Mouse (Mus musculus): ENCODE results near the gene Gdpd1. TPM values are rescaled to one million over a fixed set of nuclear protein-coding genes. Genes with fewer than 3 reads are reported as not detected.

Gdpd1 gene
- total RNA-seq, 2 experiments from 2014 or later: 41.9 to 44.7 TPM

GRCm38 (mm10) chr11:86994330-86994729 is 79.5 kb downstream of the Gdpd1 start:
- intact Hi-C loops (cut with DNase I): loop anchor here (5.0 to 10.0 kb wide), 2 partner anchors 100 to 237 kb away; partner anchors contain the start of gene Cltc
- DNase-seq (ENCODE audit: low spot score in 2 of 2): no peak

- DNase-seq (ENCODE audit: low spot score in 2 of 2): peak; percentile 97
- intact Hi-C loops (cut with DNase I): loop anchor here (5.0 to 10.0 kb wide), 2 partner anchors 99 to 236 kb away; partner anchors contain the start of gene Cltc
Observed at GRCm38 (mm10) chr11:86993041-86994037, 80.5 kb downstream of the Gdpd1 start, which contains the start of gene Ypel2. Ypel2 (minus strand) TSS chr11:86993707.

DNA sequence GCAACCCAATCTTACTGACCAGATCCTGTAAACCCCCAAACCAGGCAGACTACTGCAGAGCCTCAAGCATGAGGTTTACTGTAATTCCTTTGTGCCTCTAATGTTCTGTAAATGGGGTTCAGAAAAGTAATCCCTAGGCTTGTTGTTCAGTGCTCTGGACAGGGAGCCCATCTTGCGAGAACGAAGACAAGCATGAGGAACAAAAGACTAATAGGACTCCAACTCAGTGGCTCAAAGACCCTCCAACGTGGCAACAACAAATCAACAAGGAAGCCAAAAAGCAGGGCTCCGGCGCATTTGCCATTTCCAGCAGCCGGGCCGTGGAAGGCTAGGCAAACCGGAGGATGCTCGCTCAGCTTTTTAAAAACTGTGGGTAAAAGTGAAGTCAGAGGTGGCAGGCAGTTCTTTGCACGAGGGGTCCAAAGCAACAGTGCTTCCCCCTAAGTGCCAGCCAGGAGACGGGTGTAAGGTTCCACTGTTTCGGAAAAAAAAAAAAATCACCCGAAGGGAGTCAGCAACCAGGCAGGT is 81.3 kb downstream of the Gdpd1 start:
- no peak for DNase-seq (ENCODE audit: low spot score in 2 of 2)
- intact Hi-C loops (cut with DNase I): loop anchor here (5.0 to 10.0 kb wide), 2 partner anchors 98 to 235 kb away; partner anchors contain the start of gene Cltc

GRCm38 (mm10) chr11:86991241-86991640 is 82.6 kb downstream of the Gdpd1 start:
- intact Hi-C loops (cut with DNase I): loop anchor here (2.0 to 10.0 kb wide), 3 partner anchors 44 to 234 kb away; partner anchors contain the start of gene Cltc
- no peak for DNase-seq (ENCODE audit: low spot score in 2 of 2)

DNA sequence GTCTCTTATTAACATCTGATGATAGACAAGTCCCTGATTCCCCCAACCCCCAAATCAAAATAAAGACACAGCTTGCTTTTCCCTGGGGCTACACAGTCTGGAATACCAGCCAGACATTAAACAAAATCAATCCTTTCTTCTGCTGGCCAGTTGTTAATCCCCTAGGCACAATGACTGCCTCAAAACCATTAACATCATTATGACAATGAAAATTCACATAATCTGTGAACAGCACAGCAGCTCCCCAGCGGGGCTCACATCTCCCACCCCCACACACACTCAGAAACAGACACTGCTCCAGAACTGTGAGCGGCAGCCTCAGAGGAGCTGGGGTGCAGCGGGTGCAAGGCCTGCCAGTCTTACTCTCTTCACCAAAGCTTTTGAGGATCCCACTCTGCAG is 83.6 kb downstream of the Gdpd1 start:
- intact Hi-C loops (cut with DNase I): loop anchor here (2.0 to 10.0 kb wide), 3 partner anchors 44 to 233 kb away; partner anchors contain the start of gene Cltc
- no peak for DNase-seq (ENCODE audit: low spot score in 2 of 2)

GRCm38 (mm10) chr11:86984990-86985389 is 88.9 kb downstream of the Gdpd1 start:
- no peak for DNase-seq (ENCODE audit: low spot score in 2 of 2)
- intact Hi-C loops (cut with DNase I): no loop called here

Small RNA genes lying within 50 kb of the gene (microRNA-seq; reads per million reads assigned to microRNA genes)
- gene Mir301: 52.3 reads per million, percentile 50 among the genes with 10 or more reads in this experiment

Other genes with a start within 250 kb of the Gdpd1 start
- gene Ypel2, start 80.4 kb downstream of the Gdpd1 start, total RNA-seq (2021): 10 to 100 TPM; 47.5 to 52.3 TPM
- gene Smg8, start 12.7 kb upstream of the Gdpd1 start, total RNA-seq (2021): 10 to 100 TPM; 16.0 TPM
- gene Prr11, start 34.6 kb upstream of the Gdpd1 start, total RNA-seq (2021): under 1 TPM; 0.42 to 0.45 TPM
- gene Ska2, start 35.2 kb upstream of the Gdpd1 start, total RNA-seq (2021): 10 to 100 TPM; 12.2 to 13.2 TPM
- 100 to 1,000 TPM; 229 to 253 TPM for gene Trim37, start 53.0 kb upstream of the Gdpd1 start, total RNA-seq (2021)